Mouse (Mus musculus) right cerebral cortex, postnatal 14 days (tissue): Measurements from ENCODE around the gene Aip.
"Not testable (repeated sequence)": the region's sequence is repeated elsewhere in the genome, so short reads cannot be mapped to it uniquely, and the experiment has no call there.

Source experiments
- DNase-seq: peaks from one replicate; pipeline ENCODE4 v3.0.0; 2022

Gene Aip

DNA sequence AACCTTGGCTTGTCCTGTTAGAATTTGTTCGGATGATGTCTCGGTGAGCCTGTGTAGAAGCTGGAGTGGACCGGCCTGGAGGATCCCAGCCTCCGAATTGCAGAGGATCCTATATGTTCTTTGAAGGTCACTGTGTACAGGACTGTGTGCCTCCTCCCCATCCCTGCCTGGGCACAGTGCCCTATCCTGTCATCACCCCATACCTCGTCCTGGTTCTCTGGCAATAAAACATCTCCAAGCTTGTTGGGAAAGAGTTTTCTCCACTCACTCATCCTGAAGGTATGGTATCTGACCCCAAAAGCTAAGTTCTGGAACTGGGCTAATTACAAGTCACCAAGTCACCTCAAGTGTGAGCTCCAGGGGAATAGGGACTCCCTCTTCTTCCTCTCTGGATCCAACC, 38.6 kb downstream of the Aip start:
- DNase-seq, result no peak

DNA sequence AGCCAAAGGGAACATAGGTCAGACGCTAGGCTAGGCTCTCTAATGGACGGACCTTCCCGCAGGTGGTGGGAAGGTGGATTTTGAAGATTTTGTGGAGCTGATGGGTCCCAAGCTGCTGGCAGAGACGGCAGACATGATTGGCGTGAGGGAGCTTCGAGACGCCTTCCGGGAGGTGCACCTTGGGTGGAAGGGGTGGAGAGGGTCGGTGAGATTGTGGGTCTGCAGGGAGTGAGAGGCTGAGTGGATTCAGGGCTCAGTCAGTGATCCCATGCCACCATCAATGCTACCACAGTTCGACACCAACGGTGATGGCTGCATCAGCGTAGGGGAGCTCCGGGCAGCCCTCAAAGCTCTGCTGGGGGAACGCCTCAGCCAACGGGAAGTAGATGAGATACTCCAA, 39.5 kb downstream of the Aip start:
- no peak for DNase-seq

DNA sequence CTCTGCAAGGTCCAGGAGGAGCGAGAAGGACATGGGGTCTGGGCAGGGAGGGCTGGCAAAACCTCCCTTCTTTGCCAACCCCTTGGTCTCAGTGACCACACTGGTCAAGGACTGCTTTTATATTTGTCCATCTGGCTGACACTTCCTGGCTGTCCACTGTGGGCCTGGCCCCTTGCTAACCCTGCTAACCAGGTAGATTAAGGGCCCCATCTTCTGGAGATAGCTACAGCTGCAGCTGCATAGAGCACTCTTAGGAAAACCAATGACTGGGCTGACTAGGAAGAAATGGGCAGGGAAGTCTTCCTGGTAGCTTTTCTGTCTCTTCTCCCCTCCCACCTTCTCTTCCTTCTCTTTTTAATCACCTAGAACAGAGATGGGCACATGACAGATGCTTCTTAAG, 40.7 kb downstream of the Aip start:
- no peak for DNase-seq

GRCm38 (mm10) chr19:4083826-4084225, 41.8 kb downstream of the Aip start:
- no peak for DNase-seq

DNA sequence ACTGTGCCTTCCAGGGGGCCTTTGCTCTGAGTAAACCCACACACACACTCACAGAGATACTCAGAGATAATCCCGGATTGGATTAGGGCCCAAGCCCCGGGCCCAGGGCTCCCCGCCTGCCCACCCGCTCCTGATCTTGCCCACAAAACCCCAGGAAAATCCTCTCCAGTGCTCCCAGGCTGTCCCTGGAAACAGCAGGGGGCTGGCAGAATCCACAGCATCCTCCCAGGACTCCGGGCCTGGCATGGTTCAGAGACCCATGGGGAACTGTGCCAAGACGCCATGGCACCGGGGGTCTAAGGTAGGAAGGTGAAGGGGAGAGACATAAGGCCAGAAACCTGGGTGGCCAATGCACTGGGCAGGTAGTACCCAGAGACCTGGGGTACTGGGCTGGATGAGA, 42.3 kb downstream of the Aip start:
- DNase-seq, result no peak

- no peak for DNase-seq
Observed at GRCm38 (mm10) chr19:4082219-4082965, 43.3 kb downstream of the Aip start.

GRCm38 (mm10) chr19:4081394-4081793, 44.3 kb downstream of the Aip start, which contains the start of gene Cabp2:
Gene Cabp2 (plus strand): TSS chr19:4081578.
- DNase-seq, result no peak

DNA sequence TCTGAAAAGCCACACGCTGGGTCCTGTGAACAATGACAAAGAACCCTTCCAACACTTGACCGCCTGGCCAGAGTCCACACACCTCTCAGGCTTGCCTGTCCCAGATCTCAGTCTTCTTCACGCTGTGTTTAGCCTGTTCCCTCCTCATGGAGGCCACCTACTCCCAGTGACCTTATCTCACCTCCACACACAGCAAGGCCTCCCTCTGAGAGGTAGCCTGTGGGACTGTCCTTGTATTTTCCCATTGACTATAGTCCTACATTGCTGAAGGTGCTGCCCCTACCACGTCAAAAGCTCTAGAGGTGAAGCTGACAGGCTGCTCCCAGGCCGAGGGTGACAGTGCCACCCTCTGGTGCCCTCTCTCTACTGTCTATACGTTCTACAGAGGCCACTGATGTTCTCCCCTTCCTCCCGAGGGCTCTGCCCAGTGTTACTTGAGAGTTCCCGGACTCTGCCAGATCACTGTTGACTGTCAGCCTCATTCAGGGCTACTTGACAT, 45.1 kb downstream of the Aip start:
- no peak for DNase-seq

DNA sequence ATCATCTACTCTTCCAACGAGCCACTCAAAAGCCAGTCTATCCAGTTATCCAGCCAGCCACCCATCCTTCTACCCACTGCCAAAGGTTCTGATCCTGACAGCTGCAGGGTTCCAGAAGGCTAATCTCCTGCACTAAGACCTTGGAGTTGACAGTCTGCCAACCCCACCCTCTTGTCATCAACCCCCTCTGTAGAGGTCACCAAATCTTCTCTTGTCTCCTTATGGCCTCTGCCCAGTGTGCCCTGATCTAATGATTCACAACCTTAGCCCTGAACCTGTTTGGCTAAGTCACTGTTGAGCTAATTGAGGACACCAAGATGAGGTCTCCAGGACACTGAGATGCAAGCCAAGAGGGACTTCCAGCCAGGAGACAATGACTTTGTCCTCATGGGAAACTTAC, 46.1 kb downstream of the Aip start:
- DNase-seq, result no peak

DNA sequence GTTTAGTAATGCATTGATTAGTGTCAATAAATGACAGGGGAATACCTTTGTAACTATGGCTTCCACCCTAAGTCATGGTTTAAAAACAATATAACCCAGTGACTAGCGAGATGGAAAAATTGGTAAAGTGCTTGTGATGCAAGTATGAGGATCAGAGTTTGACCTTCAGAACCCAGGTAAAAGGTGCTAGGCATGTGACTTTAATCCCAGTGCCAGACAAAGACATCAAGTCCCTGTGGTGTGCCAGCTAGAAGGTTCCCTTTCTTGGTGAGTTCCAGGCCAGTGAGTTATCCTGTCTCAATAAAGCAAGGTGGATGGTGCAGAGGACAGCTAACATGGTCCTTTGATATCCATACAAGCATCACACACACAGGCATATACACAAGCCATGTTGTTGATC, 50.1 kb downstream of the Aip start:
- no peak for DNase-seq

- DNase-seq, result no peak
Observed at GRCm38 (mm10) chr19:4072706-4073424, 52.8 kb downstream of the Aip start.

DNA sequence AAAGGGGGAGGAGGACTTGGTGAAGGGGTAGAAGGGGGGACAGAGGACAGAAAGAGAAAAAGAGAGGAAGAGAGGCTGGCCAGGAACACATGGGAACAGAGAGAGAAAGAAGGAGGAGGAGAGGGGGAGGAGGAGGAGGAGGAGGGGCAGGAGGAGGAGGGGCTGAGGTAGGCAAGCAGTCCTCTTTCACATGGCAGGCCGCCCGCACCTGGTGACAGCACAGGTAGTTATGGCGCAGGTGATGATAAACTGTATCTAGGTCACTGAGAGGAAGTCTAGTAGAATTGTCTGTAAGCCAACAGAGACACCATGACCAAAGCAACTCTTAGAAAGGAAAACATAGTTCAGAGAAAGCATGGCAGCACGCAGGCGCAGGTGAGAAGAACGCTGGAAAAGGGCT, 54.3 kb downstream of the Aip start:
- DNase-seq, result no peak

- DNase-seq, result no peak
Observed at GRCm38 (mm10) chr19:4070756-4071155, 54.9 kb downstream of the Aip start.

GRCm38 (mm10) chr19:4070311-4070710, 55.3 kb downstream of the Aip start:
- no peak for DNase-seq

DNA sequence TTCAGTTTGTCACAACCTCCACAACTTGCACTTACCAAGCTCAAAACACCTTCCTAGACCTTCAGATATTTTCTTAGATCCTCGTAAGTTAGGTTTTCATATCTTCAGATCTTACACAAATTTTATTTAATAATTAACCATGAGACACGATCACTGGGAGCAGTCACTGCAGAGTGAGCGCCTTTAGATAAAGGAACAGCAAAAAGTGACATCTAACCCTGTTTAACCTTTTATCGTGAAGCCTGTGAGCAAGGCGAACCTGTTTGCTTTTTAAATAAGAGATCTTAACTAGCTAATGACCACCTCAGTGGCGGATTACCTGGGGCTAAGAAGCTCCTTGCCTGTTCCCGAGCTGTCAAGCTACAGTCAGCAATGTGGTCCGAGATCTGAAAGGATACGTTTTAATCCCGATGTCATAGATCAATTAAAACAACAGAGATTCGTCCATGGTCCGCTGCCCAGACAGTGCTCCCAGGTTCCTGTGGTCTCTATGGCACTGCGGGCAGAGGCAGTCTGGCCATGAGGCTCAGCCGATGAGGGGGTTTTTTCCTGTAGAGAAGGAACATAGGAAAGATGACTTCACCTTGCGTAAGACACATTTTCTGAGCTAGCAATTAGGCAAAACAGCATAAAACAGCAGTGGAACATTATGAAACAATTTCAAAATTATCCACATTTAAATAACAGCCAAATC, 56.8 kb downstream of the Aip start:
- DNase-seq, result no peak

DNA sequence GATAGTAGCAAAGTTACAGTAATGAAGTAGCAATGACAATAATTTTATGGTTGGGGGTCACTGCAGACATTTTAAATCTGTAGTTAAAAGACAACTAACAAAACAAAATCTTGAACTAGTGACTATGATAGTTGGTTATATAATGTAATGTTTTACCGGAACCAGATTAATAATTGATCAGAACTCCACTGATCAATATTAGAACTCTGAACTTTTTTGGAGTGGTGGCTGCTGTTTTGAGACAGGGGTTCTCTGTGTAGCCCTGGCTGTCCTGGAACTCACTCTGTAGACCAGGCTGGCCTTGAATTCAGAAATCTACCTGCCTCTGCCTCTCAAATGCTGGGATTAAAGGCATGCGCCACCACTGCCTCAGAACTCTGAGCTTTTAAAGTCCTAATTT, 57.4 kb downstream of the Aip start:
- DNase-seq, result not testable (repeated sequence)

DNA sequence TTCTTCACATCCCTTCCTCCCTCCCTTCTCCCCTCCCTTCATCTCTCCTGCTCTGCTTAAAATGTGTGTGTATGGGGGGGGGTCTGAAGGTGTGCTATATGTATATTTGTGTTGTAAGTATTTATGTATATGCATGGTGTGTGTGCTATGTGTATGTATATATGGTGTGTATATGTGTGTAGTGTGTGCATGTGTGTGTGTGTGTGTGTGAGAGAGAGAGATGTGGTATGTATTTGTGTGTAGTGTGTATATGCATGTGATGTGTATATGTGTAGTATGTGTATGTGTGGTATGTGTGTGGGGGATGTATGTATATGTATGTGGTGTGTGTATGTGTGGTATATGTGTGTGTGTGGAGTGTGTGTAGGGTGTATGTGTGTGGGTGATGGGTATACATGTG, 58.8 kb downstream of the Aip start:
- no peak for DNase-seq

GRCm38 (mm10) chr19:4066280-4066679, 59.4 kb downstream of the Aip start:
- no peak for DNase-seq

DNA sequence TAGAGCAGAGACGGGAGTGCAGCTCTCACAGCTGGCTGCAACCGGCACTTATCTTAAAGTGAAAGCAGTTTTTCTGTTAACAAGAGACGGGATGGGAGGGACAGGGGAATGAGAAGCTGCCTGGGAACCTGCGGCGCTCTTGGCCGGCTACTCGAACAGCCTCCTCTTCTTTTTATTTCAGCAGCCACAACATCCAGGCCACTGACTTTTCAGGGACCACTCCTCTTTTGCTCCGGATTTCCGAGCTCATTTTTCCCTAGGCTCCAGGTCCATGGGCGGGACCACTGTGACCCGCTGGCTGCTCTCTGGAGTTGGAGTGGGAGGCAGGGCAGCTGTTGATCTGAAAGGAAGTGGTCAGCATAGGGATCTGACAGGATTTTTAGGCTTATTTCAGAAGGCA, 61.2 kb downstream of the Aip start:
- not testable (repeated sequence) for DNase-seq
